ENCODE assay signal across 28 mouse cellular contexts in the genomic region with DNA sequence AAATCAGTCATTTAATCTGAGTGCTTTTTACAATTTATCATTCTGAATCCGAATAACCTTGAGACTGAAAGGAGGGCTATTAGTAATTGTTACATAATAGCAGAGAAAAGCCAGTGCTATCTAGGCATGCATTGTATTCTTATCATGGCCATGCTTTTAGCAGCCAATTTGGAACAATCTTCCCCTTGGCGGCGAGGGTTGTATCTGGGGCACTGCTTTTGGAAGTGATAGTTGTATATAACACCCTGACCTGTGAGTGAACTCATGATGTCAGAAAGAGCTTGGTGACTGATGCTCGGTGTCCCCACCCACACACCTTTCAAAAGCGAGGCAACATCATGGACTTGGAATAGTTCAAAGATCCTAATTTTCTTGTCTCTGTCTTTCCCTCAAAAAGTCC.
A peak's percentile ranks its signal among the peaks of the same experiment; 100 is the strongest.
DNase-seq lines count a peak whose midpoint lies in the region; ATAC-seq and TF ChIP-seq lines count a peak whose summit lies in the region.
"Had no signal": no experiment of that assay in that cellular context is flagged by ENCODE, and none has a peak within 500 bp of the region (broad histone marks: within the 10 kb centered on the region; RNA-seq: fewer than 3 reads in every experiment).

No protein-coding gene starts in this region.

- H3K4me1 ChIP-seq in heart, embryonic 10.5 days: peaks cover 10% of the 10 kb centered on the region; the same call in 1 of the 2 replicates
- no peaks in the 10 kb centered on the region for H3K4me1 ChIP-seq in lung, embryonic 14.5 days (ENCODE audit: insufficient read depth)
- H3K4me1 ChIP-seq: embryonic facial prominence, embryonic 12.5 days; hindbrain, embryonic 15.5 days; midbrain, embryonic 10.5 days; midbrain, embryonic 15.5 days; neural tube, embryonic 15.5 days had no signal

- WGBS in heart, embryonic 10.5 days: 36% methylated on average over 5 of the region's 5 CpGs
- 28% methylated on average over 5 of the region's 5 CpGs for WGBS in lung, embryonic 14.5 days

- H3K4me3 ChIP-seq in heart, embryonic 10.5 days: no peak overlapping the region
- H3K4me3 ChIP-seq in lung, embryonic 14.5 days (ENCODE audit: low read depth, low read length): no peak overlapping the region
- H3K4me3 ChIP-seq: embryonic facial prominence, embryonic 12.5 days; gastrocnemius, adult 2 months; hindbrain, embryonic 15.5 days; midbrain, embryonic 10.5 days; midbrain, embryonic 15.5 days; neural tube, embryonic 15.5 days had no signal

- no peaks in the 10 kb centered on the region for H3K9me3 ChIP-seq in heart, embryonic 10.5 days
- no peaks in the 10 kb centered on the region for H3K9me3 ChIP-seq in lung, embryonic 14.5 days (ENCODE audit: low read depth, low read length)
- H3K9me3 ChIP-seq: embryonic facial prominence, embryonic 12.5 days; hindbrain, embryonic 15.5 days; midbrain, embryonic 10.5 days; midbrain, embryonic 15.5 days; neural tube, embryonic 15.5 days had no signal

- H3K27me3 ChIP-seq in heart, embryonic 10.5 days (ENCODE audit: insufficient read depth, poor library complexity, severe bottlenecking): no peaks in the 10 kb centered on the region
- no peaks in the 10 kb centered on the region for H3K27me3 ChIP-seq in lung, embryonic 14.5 days (ENCODE audit: insufficient read depth, low read length)
- H3K27me3 ChIP-seq: embryonic facial prominence, embryonic 12.5 days; hindbrain, embryonic 15.5 days; midbrain, embryonic 15.5 days; neural tube, embryonic 15.5 days had no signal

- no peak for TF ChIP-seq CTCF in lung, embryonic 14.5 days (IDR thresholded peaks at IDR 0.05; ENCODE audit: low read depth)

- H3K4me2 ChIP-seq in lung, embryonic 14.5 days: no peak overlapping the region
- H3K4me2 ChIP-seq: embryonic facial prominence, embryonic 12.5 days; heart, embryonic 11.5 days; hindbrain, embryonic 15.5 days; midbrain, embryonic 15.5 days; neural tube, embryonic 15.5 days had no signal

- DNase-seq in heart, adult 8-10 months (ENCODE audit: low spot score): peak; percentile 11
- no peak for DNase-seq in heart, embryonic 10.5 days (ENCODE audit: low spot score)
- peak; percentile 14 for DNase-seq in lung, embryonic 14.5 days
- no peak for DNase-seq in lung, postnatal 14 days
- DNase-seq in adrenal gland, adult 8-10 months: peak; percentile 30
- DNase-seq in brain, adult 2 months (ENCODE audit: low read depth, low spot score): peak; percentile 34
- no peak for DNase-seq in spleen, postnatal 4 days (ENCODE audit: low spot score in 2 of 2)
- DNase-seq: cerebellum, adult 11 months; cerebellum, adult 9-11 months; embryo, embryonic 11 days; gastrocnemius, adult 2 months; gastrocnemius, postnatal 36 days; kidney, adult 11 months; kidney, postnatal 14 days; layer of hippocampus, adult 9-11 months; liver; lung, adult 2 months; right cerebral cortex, adult 18-20 months; right cerebral cortex, postnatal 4 days had no signal

- ATAC-seq in lung, embryonic 14.5 days (ENCODE audit: insufficient read depth): no peak
- ATAC-seq: forebrain, embryonic 14.5 days; inflammation-experienced regulatory T-cells, adult 6 months; midbrain, embryonic 15.5 days had no signal

- H3K36me3 ChIP-seq in heart, embryonic 10.5 days: no peaks in the 10 kb centered on the region
- no peaks in the 10 kb centered on the region for H3K36me3 ChIP-seq in lung, embryonic 14.5 days (ENCODE audit: insufficient read depth)
- H3K36me3 ChIP-seq: embryonic facial prominence, embryonic 12.5 days; hindbrain, embryonic 15.5 days; midbrain, embryonic 10.5 days; midbrain, embryonic 15.5 days; neural tube, embryonic 15.5 days had no signal

- no peak overlapping the region for H3K27ac ChIP-seq in heart, embryonic 10.5 days
- H3K27ac ChIP-seq in lung, embryonic 14.5 days (ENCODE audit: low read depth): no peak overlapping the region
- H3K27ac ChIP-seq: embryonic facial prominence, embryonic 12.5 days; gastrocnemius, adult 2 months; hindbrain, embryonic 15.5 days; liver, embryonic 14.5 days; midbrain, embryonic 10.5 days; midbrain, embryonic 15.5 days; neural tube, embryonic 15.5 days had no signal

- H3K9ac ChIP-seq in lung, embryonic 14.5 days: no peak overlapping the region
- H3K9ac ChIP-seq: embryonic facial prominence, embryonic 12.5 days; hindbrain, embryonic 15.5 days; liver, embryonic 14.5 days; midbrain, embryonic 15.5 days; neural tube, embryonic 15.5 days had no signal

Comparison
In these comparisons a context has a peak if more than half of its experiments do, and no peak if none do; other contexts are left out.
1. DNase-seq: peak in heart, adult 8-10 months (single experiment), lung, embryonic 14.5 days (single experiment), adrenal gland, adult 8-10 months (single experiment) and brain, adult 2 months (single experiment); none in heart, embryonic 10.5 days (single experiment), lung, postnatal 14 days (single experiment) and spleen, postnatal 4 days (0 of 2).